Mouse (Mus musculus) bone marrow macrophage, adult 2 months (primary cell): ENCODE results near the gene Dtd1.

Experiments
- CTCF ChIP-seq: IDR thresholded peaks from 2 replicates; pipeline ENCODE4 v1.5.1; 2012; ENCODE audit warnings: low read depth, mild to moderate bottlenecking, low read length, moderate library complexity
- POLR2A ChIP-seq: IDR thresholded peaks from 2 replicates; pipeline ENCODE4 v1.6.1; 2012; ENCODE audit warnings: mild to moderate bottlenecking, low read depth, low read length, borderline replicate concordance

- TF ChIP-seq POLR2A = no peak
- no peak for TF ChIP-seq CTCF
Measured at GRCm38 (mm10) chr2:144745266-144745665, 145.6 kb downstream of the Dtd1 start.
